Mouse (Mus musculus): Measurements from ENCODE around the gene Rin1. TPM values are rescaled to one million over a fixed set of nuclear protein-coding genes. Genes with fewer than 3 reads are reported as not detected.

The Rin1 gene
- polyA plus RNA-seq, 1 experiment from 2014 or later, result 0.80 TPM

Other genes with a start within 250 kb of the Rin1 start
- gene Gm21992, start 238.9 kb upstream of the Rin1 start, polyA plus RNA-seq (2014; fragmentation: Nextera tagmentation; extraction: Ambion mirVana), result 22.4 and 37.1 TPM in 2 replicates
- 92.9 and 98.4 TPM in 2 replicates for gene Rbm14, start 238.8 kb upstream of the Rin1 start, polyA plus RNA-seq (2014; fragmentation: Nextera tagmentation; extraction: Ambion mirVana)
- gene Ccs, start 211.1 kb upstream of the Rin1 start, polyA plus RNA-seq (2014; fragmentation: Nextera tagmentation; extraction: Ambion mirVana), result 39.1 and 43.7 TPM in 2 replicates
- gene Ccdc87, start 211.1 kb upstream of the Rin1 start, polyA plus RNA-seq (2014; fragmentation: Nextera tagmentation; extraction: Ambion mirVana), result 0.33 and 0.34 TPM in 2 replicates
- 38.5 and 40.9 TPM in 2 replicates for gene Ctsf, start 195.4 kb upstream of the Rin1 start, polyA plus RNA-seq (2014; fragmentation: Nextera tagmentation; extraction: Ambion mirVana)
- 1.4 and 3.2 TPM in 2 replicates for gene Actn3, start 172.6 kb upstream of the Rin1 start, polyA plus RNA-seq (2014; fragmentation: Nextera tagmentation; extraction: Ambion mirVana)
- gene Zdhhc24, start 171.8 kb upstream of the Rin1 start, polyA plus RNA-seq (2014; fragmentation: Nextera tagmentation; extraction: Ambion mirVana), result 14.1 and 16.3 TPM in 2 replicates
- 8.1 and 11.6 TPM in 2 replicates for gene Bbs1, start 143.9 kb upstream of the Rin1 start, polyA plus RNA-seq (2014; fragmentation: Nextera tagmentation; extraction: Ambion mirVana)
- 125 and 155 TPM in 2 replicates for gene Dpp3, start 122.2 kb upstream of the Rin1 start, polyA plus RNA-seq (2014; fragmentation: Nextera tagmentation; extraction: Ambion mirVana)
- 1.7 and 3.0 TPM in 2 replicates for gene Peli3, start 107.4 kb upstream of the Rin1 start, polyA plus RNA-seq (2014; fragmentation: Nextera tagmentation; extraction: Ambion mirVana)
- gene Mrpl11, start 88.3 kb upstream of the Rin1 start, polyA plus RNA-seq (2014; fragmentation: Nextera tagmentation; extraction: Ambion mirVana), result 153 and 158 TPM in 2 replicates
- 0.06 and 0.07 TPM in 2 replicates for gene Npas4, start 60.2 kb upstream of the Rin1 start, polyA plus RNA-seq (2014; fragmentation: Nextera tagmentation; extraction: Ambion mirVana)
- 3.8 and 4.1 TPM in 2 replicates for gene Slc29a2, start 26.6 kb upstream of the Rin1 start, polyA plus RNA-seq (2014; fragmentation: Nextera tagmentation; extraction: Ambion mirVana)
- 35.4 and 45.2 TPM in 2 replicates for gene B4gat1, start 11.7 kb upstream of the Rin1 start, polyA plus RNA-seq (2014; fragmentation: Nextera tagmentation; extraction: Ambion mirVana)
- 0.73 and 2.3 TPM in 2 replicates for gene AC124502.3, start 11.6 kb upstream of the Rin1 start, polyA plus RNA-seq (2014; fragmentation: Nextera tagmentation; extraction: Ambion mirVana)
- 62.0 and 66.1 TPM in 2 replicates for gene Brms1, start 9.1 kb upstream of the Rin1 start, polyA plus RNA-seq (2014; fragmentation: Nextera tagmentation; extraction: Ambion mirVana)
- gene Cd248, start 17.6 kb downstream of the Rin1 start, polyA plus RNA-seq (2014; fragmentation: Nextera tagmentation; extraction: Ambion mirVana), result 26.8 and 27.9 TPM in 2 replicates
- 1.6 and 1.8 TPM in 2 replicates for gene Tmem151a, start 35.0 kb downstream of the Rin1 start, polyA plus RNA-seq (2014; fragmentation: Nextera tagmentation; extraction: Ambion mirVana)
- gene Yif1a, start 38.1 kb downstream of the Rin1 start, polyA plus RNA-seq (2014; fragmentation: Nextera tagmentation; extraction: Ambion mirVana), result 75.6 and 81.3 TPM in 2 replicates
- gene Cnih2, start 48.0 kb downstream of the Rin1 start, polyA plus RNA-seq (2014; fragmentation: Nextera tagmentation; extraction: Ambion mirVana), result 126 and 128 TPM in 2 replicates
- 217 and 230 TPM in 2 replicates for gene Rab1b, start 56.6 kb downstream of the Rin1 start, polyA plus RNA-seq (2014; fragmentation: Nextera tagmentation; extraction: Ambion mirVana)
- gene Klc2, start 68.1 kb downstream of the Rin1 start, polyA plus RNA-seq (2014; fragmentation: Nextera tagmentation; extraction: Ambion mirVana), result 34.6 and 36.5 TPM in 2 replicates
- gene Pacs1, start 222.6 kb downstream of the Rin1 start, polyA plus RNA-seq (2014; fragmentation: Nextera tagmentation; extraction: Ambion mirVana), result 23.2 and 23.4 TPM in 2 replicates
- 385 and 404 TPM in 2 replicates for gene Sf3b2, start 245.0 kb downstream of the Rin1 start, polyA plus RNA-seq (2014; fragmentation: Nextera tagmentation; extraction: Ambion mirVana)
- gene Gal3st3, start 247.8 kb downstream of the Rin1 start, polyA plus RNA-seq (2014; fragmentation: Nextera tagmentation; extraction: Ambion mirVana), result 14.0 and 14.6 TPM in 2 replicates

Measured in hindbrain, embryonic 11.5 days (tissue).